Comparison of ENCODE assay signal across 15 mouse cellular contexts in the genomic region with DNA sequence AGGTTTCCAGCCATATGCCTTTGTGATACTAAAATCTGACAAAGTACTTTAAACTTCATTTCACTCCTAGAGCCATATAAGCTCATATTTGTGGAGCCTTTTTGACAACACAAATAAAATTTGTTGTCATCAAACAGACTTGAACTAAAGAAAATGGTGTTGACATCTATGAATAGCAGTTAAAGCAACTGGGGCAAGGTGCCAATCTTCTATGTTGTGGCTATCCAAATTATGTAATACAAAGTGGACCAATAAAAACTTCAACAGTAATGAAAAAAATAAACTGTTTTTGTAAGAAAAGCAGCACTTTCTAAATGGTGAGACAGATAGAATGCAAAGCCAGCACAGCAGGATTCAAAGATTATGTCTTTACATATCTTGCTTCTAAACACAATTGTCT.
"Had no signal": no experiment of that assay in that cellular context is flagged by ENCODE, and none has a peak within 500 bp of the region (broad histone marks: within the 10 kb centered on the region; RNA-seq: fewer than 3 reads in every experiment).

No protein-coding gene starts in this region.

- H3K36me3 ChIP-seq: limb, embryonic 15.5 days had no signal

- H3K4me3 ChIP-seq: layer of hippocampus, adult 2 months; limb, embryonic 15.5 days had no signal

- H3K4me1 ChIP-seq: limb, embryonic 15.5 days had no signal

- H3K9me3 ChIP-seq: limb, embryonic 15.5 days had no signal

- H3K27ac ChIP-seq: layer of hippocampus, adult 2 months; limb, embryonic 15.5 days; liver, embryonic 14.5 days had no signal

- H3K27me3 ChIP-seq: limb, embryonic 15.5 days had no signal

- ATAC-seq: inflammation-experienced regulatory T-cells, adult 6 months; intestine, embryonic 16.5 days; liver, postnatal 0 days had no signal

- H3K4me2 ChIP-seq: limb, embryonic 15.5 days; liver, embryonic 11.5 days; midbrain, embryonic 11.5 days had no signal

- H3K9ac ChIP-seq: limb, embryonic 15.5 days; liver, embryonic 14.5 days; liver, postnatal 0 days had no signal

- DNase-seq: kidney, adult 18-20 months; kidney, postnatal 25 days; layer of hippocampus, adult 9-11 months; liver, postnatal 0 days; lung, postnatal 10 days; midbrain, embryonic 14.5 days; thymus, adult 18-20 months; thymus, postnatal 36 days had no signal
